Mouse (Mus musculus): ENCODE measurements around the gene Gm45021. TPM values are rescaled to one million over a fixed set of nuclear protein-coding genes. Genes with fewer than 3 reads are reported as not detected.

Gene Gm45021
- polyA plus RNA-seq, 1 experiment = not detected

- peak; percentile 35; the same call in 1 of the 2 replicates for TF ChIP-seq POLR2A (IDR thresholded peaks at IDR 0.05; ENCODE audit: low read depth, low read length)
- TF ChIP-seq CTCF (IDR thresholded peaks at IDR 0.05; ENCODE audit: extremely low read depth, insufficient read length, insufficient replicate concordance, low read depth, low read length) = no peak
- 48% methylated on average over 6 of the region's 6 CpGs for WGBS
- Histone ChIP-seq H3K36me3 (ENCODE audit: control insufficient read depth, insufficient read depth, low read length) (no peaks in the 10 kb centered on the region), H3K27me3 (ENCODE audit: control insufficient read depth, insufficient read depth, low read length) (no peaks in the 10 kb centered on the region), H3K4me3 (ENCODE audit: low read depth, low read length) (peak within 1 kb of the TSS; percentile 56), H3K4me1 (ENCODE audit: control insufficient read depth, insufficient read depth, insufficient read length, low read length) (peaks cover 8% of the 10 kb centered on the region), H3K27ac (ENCODE audit: insufficient read depth, low read depth, low read length) (peak within 1 kb of the TSS; percentile 78)
Observed at GRCm38 (mm10) chr6:48572572-48573061, 16.8 kb upstream of the Gm45021 start, which contains the start of gene Rarres2. Gene Rarres2 (minus strand): TSS chr6:48572789.

GRCm38 (mm10) chr6:48573280-48573679, 16.1 kb upstream of the Gm45021 start:
- TF ChIP-seq POLR2A (IDR thresholded peaks at IDR 0.05; ENCODE audit: low read depth, low read length) (no peak), CTCF (IDR thresholded peaks at IDR 0.05; ENCODE audit: extremely low read depth, insufficient read length, insufficient replicate concordance, low read depth, low read length) (no peak)
- H3K4me3 ChIP-seq (ENCODE audit: low read depth, low read length) = no peak overlapping the region
- 76% methylated on average over 10 of the region's 10 CpGs for WGBS
- H3K27ac ChIP-seq (ENCODE audit: insufficient read depth, low read depth, low read length) = no peak overlapping the region
- H3K36me3 ChIP-seq (ENCODE audit: control insufficient read depth, insufficient read depth, low read length) = no peaks in the 10 kb centered on the region
- H3K27me3 ChIP-seq (ENCODE audit: control insufficient read depth, insufficient read depth, low read length) = no peaks in the 10 kb centered on the region
- H3K4me1 ChIP-seq (ENCODE audit: control insufficient read depth, insufficient read depth, insufficient read length, low read length) = peaks cover 6% of the 10 kb centered on the region

- WGBS = 70% methylated on average over 3 of the region's 3 CpGs
Observed at GRCm38 (mm10) chr6:48573981-48574380, 15.4 kb upstream of the Gm45021 start.

GRCm38 (mm10) chr6:48578736-48579135, 10.7 kb upstream of the Gm45021 start:
- Histone ChIP-seq H3K27me3 (ENCODE audit: control insufficient read depth, insufficient read depth, low read length) (no peaks in the 10 kb centered on the region), H3K27ac (ENCODE audit: insufficient read depth, low read depth, low read length) (peak overlapping the region; percentile 85; the same call in 1 of the 2 replicates), H3K36me3 (ENCODE audit: control insufficient read depth, insufficient read depth, low read length) (no peaks in the 10 kb centered on the region), H3K4me1 (ENCODE audit: control insufficient read depth, insufficient read depth, insufficient read length, low read length) (no peaks in the 10 kb centered on the region), H3K4me3 (ENCODE audit: low read depth, low read length) (no peak overlapping the region)
- 41% methylated on average over 5 of the region's 5 CpGs for WGBS
- TF ChIP-seq POLR2A (IDR thresholded peaks at IDR 0.05; ENCODE audit: low read depth, low read length) (no peak), CTCF (IDR thresholded peaks at IDR 0.05; ENCODE audit: extremely low read depth, insufficient read length, insufficient replicate concordance, low read depth, low read length) (no peak)

More at GRCm38 (mm10) chr6:48573981-48574380, 15.4 kb upstream of the Gm45021 start:
- Histone ChIP-seq H3K4me3 (ENCODE audit: low read depth, low read length) (no peak overlapping the region), H3K27me3 (ENCODE audit: control insufficient read depth, insufficient read depth, low read length) (no peaks in the 10 kb centered on the region), H3K36me3 (ENCODE audit: control insufficient read depth, insufficient read depth, low read length) (no peaks in the 10 kb centered on the region), H3K4me1 (ENCODE audit: control insufficient read depth, insufficient read depth, insufficient read length, low read length) (no peaks in the 10 kb centered on the region; the same call in 1 of the 2 replicates), H3K27ac (ENCODE audit: insufficient read depth, low read depth, low read length) (no peak overlapping the region)
- TF ChIP-seq POLR2A (IDR thresholded peaks at IDR 0.05; ENCODE audit: low read depth, low read length) (no peak), CTCF (IDR thresholded peaks at IDR 0.05; ENCODE audit: extremely low read depth, insufficient read length, insufficient replicate concordance, low read depth, low read length) (no peak)

GRCm38 (mm10) chr6:48579215-48579648, 10.2 kb upstream of the Gm45021 start:
- Histone ChIP-seq H3K27ac (ENCODE audit: insufficient read depth, low read depth, low read length) (peak overlapping the region; percentile 85), H3K4me3 (ENCODE audit: low read depth, low read length) (no peak overlapping the region), H3K4me1 (ENCODE audit: control insufficient read depth, insufficient read depth, insufficient read length, low read length) (no peaks in the 10 kb centered on the region), H3K36me3 (ENCODE audit: control insufficient read depth, insufficient read depth, low read length) (no peaks in the 10 kb centered on the region), H3K27me3 (ENCODE audit: control insufficient read depth, insufficient read depth, low read length) (no peaks in the 10 kb centered on the region)
- TF ChIP-seq POLR2A (IDR thresholded peaks at IDR 0.05; ENCODE audit: low read depth, low read length) (no peak), CTCF (IDR thresholded peaks at IDR 0.05; ENCODE audit: extremely low read depth, insufficient read length, insufficient replicate concordance, low read depth, low read length) (no peak)
- WGBS = 17% methylated on average over 5 of the region's 5 CpGs

GRCm38 (mm10) chr6:48581257-48581656, 8.2 kb upstream of the Gm45021 start:
- Histone ChIP-seq H3K27ac (ENCODE audit: insufficient read depth, low read depth, low read length) (no peak overlapping the region), H3K4me3 (ENCODE audit: low read depth, low read length) (no peak overlapping the region), H3K4me1 (ENCODE audit: control insufficient read depth, insufficient read depth, insufficient read length, low read length) (no peaks in the 10 kb centered on the region), H3K27me3 (ENCODE audit: control insufficient read depth, insufficient read depth, low read length) (no peaks in the 10 kb centered on the region), H3K36me3 (ENCODE audit: control insufficient read depth, insufficient read depth, low read length) (no peaks in the 10 kb centered on the region)
- 59% methylated on average over 3 of the region's 3 CpGs for WGBS
- TF ChIP-seq CTCF (IDR thresholded peaks at IDR 0.05; ENCODE audit: extremely low read depth, insufficient read length, insufficient replicate concordance, low read depth, low read length) (no peak), POLR2A (IDR thresholded peaks at IDR 0.05; ENCODE audit: low read depth, low read length) (no peak)

GRCm38 (mm10) chr6:48582037-48582436, 7.4 kb upstream of the Gm45021 start:
- Histone ChIP-seq H3K27me3 (ENCODE audit: control insufficient read depth, insufficient read depth, low read length) (no peaks in the 10 kb centered on the region), H3K4me1 (ENCODE audit: control insufficient read depth, insufficient read depth, insufficient read length, low read length) (no peaks in the 10 kb centered on the region), H3K36me3 (ENCODE audit: control insufficient read depth, insufficient read depth, low read length) (no peaks in the 10 kb centered on the region), H3K27ac (ENCODE audit: insufficient read depth, low read depth, low read length) (no peak overlapping the region), H3K4me3 (ENCODE audit: low read depth, low read length) (no peak overlapping the region)
- TF ChIP-seq CTCF (IDR thresholded peaks at IDR 0.05; ENCODE audit: extremely low read depth, insufficient read length, insufficient replicate concordance, low read depth, low read length) (peak; percentile 21; the same call in 1 of the 2 replicates), POLR2A (IDR thresholded peaks at IDR 0.05; ENCODE audit: low read depth, low read length) (no peak)
- WGBS = 78% methylated on average over 3 of the region's 3 CpGs

All from small intestine, adult 2 months (tissue).